Mouse (Mus musculus): ENCODE measurements around the gene Unc13a. TPM values are rescaled to one million over a fixed set of nuclear protein-coding genes. Genes with fewer than 3 reads are reported as not detected.

Unc13a gene
- polyA plus RNA-seq, 1 experiment from 2014 or later: 8.4 TPM

GRCm38 (mm10) chr8:71681369-71681915 is 9.9 kb upstream of the Unc13a start:
- DNase-seq (ENCODE audit: low spot score): no peak
- H3K27ac ChIP-seq: no peak overlapping the region
- H3K4me3 ChIP-seq: no peak overlapping the region
- H3K36me3 ChIP-seq: no peaks in the 10 kb centered on the region
- WGBS: 3% methylated on average over 18 of the region's 18 CpGs
- H3K4me1 ChIP-seq (replicated peaks): peaks cover 38% of the 10 kb centered on the region
- H3K9me3 ChIP-seq: no peaks in the 10 kb centered on the region
- H3K27me3 ChIP-seq (ENCODE audit: insufficient read depth, poor library complexity, severe bottlenecking): peaks cover 100% of the 10 kb centered on the region

GRCm38 (mm10) chr8:71680471-71680870 is 8.9 kb upstream of the Unc13a start:
- WGBS: 4% methylated on average over 21 of the region's 21 CpGs
- Histone ChIP-seq H3K4me3 (peak overlapping the region; percentile 29), H3K27ac (no peak overlapping the region), H3K27me3 (ENCODE audit: insufficient read depth, poor library complexity, severe bottlenecking) (peaks cover 100% of the 10 kb centered on the region), H3K4me1 (replicated peaks) (peaks cover 37% of the 10 kb centered on the region), H3K36me3 (no peaks in the 10 kb centered on the region), H3K9me3 (no peaks in the 10 kb centered on the region)
- DNase-seq (ENCODE audit: low spot score): no peak

GRCm38 (mm10) chr8:71679550-71680168 is 8.1 kb upstream of the Unc13a start:
- H3K27me3 ChIP-seq (ENCODE audit: insufficient read depth, poor library complexity, severe bottlenecking): peaks cover 100% of the 10 kb centered on the region
- no peak overlapping the region for H3K27ac ChIP-seq
- 3% methylated on average over 46 of the region's 46 CpGs for WGBS
- DNase-seq (ENCODE audit: low spot score): no peak
- no peaks in the 10 kb centered on the region for H3K9me3 ChIP-seq
- H3K4me3 ChIP-seq: peak overlapping the region; percentile 38
- H3K4me1 ChIP-seq (replicated peaks): peaks cover 34% of the 10 kb centered on the region
- no peaks in the 10 kb centered on the region for H3K36me3 ChIP-seq

DNA sequence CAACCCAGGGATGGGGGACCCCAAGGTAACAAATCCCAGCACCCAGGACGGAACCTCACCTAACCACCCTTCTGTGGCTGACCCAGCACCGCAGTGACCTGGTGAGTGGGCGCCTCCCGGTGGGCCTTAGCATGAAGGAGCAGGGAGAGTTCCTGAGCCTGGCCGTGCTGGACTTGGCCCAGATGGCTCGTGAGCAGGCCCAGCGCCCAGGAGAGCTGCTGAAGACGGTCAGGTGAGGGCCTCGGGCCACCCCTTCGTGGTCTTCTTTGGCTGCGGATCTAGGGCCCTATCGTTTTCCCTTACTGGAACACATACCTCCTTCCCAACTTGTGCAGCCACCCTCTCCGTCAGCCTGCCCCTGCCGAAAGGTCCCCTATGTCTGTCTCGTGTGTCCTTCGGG is 7.6 kb upstream of the Unc13a start:
- WGBS: 10% methylated on average over 16 of the region's 16 CpGs
- no peak for DNase-seq (ENCODE audit: low spot score)
- H3K4me3 ChIP-seq: peak overlapping the region; percentile 38
- H3K4me1 ChIP-seq (replicated peaks): peaks cover 34% of the 10 kb centered on the region
- H3K36me3 ChIP-seq: no peaks in the 10 kb centered on the region
- no peak overlapping the region for H3K27ac ChIP-seq
- no peaks in the 10 kb centered on the region for H3K9me3 ChIP-seq
- H3K27me3 ChIP-seq (ENCODE audit: insufficient read depth, poor library complexity, severe bottlenecking): peaks cover 97% of the 10 kb centered on the region

- peaks cover 94% of the 10 kb centered on the region for H3K27me3 ChIP-seq (ENCODE audit: insufficient read depth, poor library complexity, severe bottlenecking)
- no peaks in the 10 kb centered on the region for H3K36me3 ChIP-seq
- WGBS: 53% methylated on average over 4 of the region's 4 CpGs
- H3K4me1 ChIP-seq (replicated peaks): peaks cover 34% of the 10 kb centered on the region
- no peak for DNase-seq (ENCODE audit: low spot score)
- H3K4me3 ChIP-seq: no peak overlapping the region
- no peak overlapping the region for H3K27ac ChIP-seq
- no peaks in the 10 kb centered on the region for H3K9me3 ChIP-seq
These were observed 6.7 kb upstream of the Unc13a start for GRCm38 (mm10) chr8:71678216-71678615.

GRCm38 (mm10) chr8:71677555-71677954 is 6.0 kb upstream of the Unc13a start:
- Histone ChIP-seq H3K4me3 (no peak overlapping the region), H3K27ac (no peak overlapping the region), H3K9me3 (no peaks in the 10 kb centered on the region), H3K4me1 (replicated peaks) (peaks cover 34% of the 10 kb centered on the region), H3K27me3 (ENCODE audit: insufficient read depth, poor library complexity, severe bottlenecking) (peaks cover 94% of the 10 kb centered on the region), H3K36me3 (no peaks in the 10 kb centered on the region)
- no peak for DNase-seq (ENCODE audit: low spot score)

- peak overlapping the region; percentile 58 for H3K4me3 ChIP-seq
- H3K9me3 ChIP-seq: no peaks in the 10 kb centered on the region
- 49% methylated on average over 9 of the region's 9 CpGs for WGBS
- 0 out of 2 replicates have a peak overlapping the region, but pooled peaks have one; percentile 73 for H3K27ac ChIP-seq
- H3K36me3 ChIP-seq: no peaks in the 10 kb centered on the region
- no peak for DNase-seq (ENCODE audit: low spot score)
- H3K27me3 ChIP-seq (ENCODE audit: insufficient read depth, poor library complexity, severe bottlenecking): peaks cover 92% of the 10 kb centered on the region
- H3K4me1 ChIP-seq (replicated peaks): peaks cover 38% of the 10 kb centered on the region
These were observed 5.2 kb upstream of the Unc13a start for GRCm38 (mm10) chr8:71676803-71677202.

DNA sequence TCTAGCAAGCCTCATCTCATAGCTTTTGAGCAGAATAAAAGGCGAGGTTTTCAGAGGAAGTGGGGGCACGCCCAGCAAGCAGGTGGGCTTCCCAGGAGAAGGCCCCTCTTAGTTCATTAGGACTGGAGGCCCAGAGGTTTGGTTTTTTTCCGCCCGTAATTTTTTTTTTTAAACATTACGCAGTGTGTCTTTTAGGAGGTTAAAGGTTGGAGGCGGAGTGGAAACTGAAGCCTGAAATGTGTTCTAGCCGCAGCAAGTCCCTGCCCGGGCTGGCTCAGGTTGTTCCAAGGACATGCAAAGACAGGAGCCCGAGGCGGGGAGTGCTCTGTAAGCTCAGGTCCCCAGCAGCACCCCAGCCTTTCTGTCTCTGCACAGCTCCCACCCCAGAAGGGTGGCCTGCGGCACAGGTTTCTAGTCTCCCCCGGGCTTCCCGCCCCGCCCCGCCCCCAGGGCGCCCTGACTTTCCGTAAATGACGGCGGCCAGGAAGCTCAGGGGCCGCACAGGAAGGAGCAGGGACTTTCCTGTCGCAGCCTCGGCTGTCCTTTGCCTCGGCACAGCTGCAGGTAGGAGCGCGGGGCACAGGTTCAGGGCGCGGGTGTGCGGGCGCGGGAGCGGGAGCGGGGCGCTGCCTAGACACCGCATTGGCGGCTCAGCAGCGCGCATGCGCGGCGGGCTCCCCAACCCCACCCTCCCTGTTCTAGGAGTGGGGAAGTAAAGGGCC is 4.6 kb upstream of the Unc13a start, which contains the start of gene Jak3:
Gene Jak3, plus strand, starts transcription at position 277 of the 722 bp plus-strand sequence.
- Histone ChIP-seq H3K4me3 (peak within 1 kb of the TSS; percentile 58), H3K36me3 (no peaks in the 10 kb centered on the region), H3K4me1 (replicated peaks) (peaks cover 38% of the 10 kb centered on the region), H3K27ac (peak within 1 kb of the TSS; percentile 73), H3K9me3 (no peaks in the 10 kb centered on the region), H3K27me3 (ENCODE audit: insufficient read depth, poor library complexity, severe bottlenecking) (peaks cover 88% of the 10 kb centered on the region)
- no peak for DNase-seq (ENCODE audit: low spot score)
- 3% methylated on average over 40 of the region's 40 CpGs for WGBS

DNA sequence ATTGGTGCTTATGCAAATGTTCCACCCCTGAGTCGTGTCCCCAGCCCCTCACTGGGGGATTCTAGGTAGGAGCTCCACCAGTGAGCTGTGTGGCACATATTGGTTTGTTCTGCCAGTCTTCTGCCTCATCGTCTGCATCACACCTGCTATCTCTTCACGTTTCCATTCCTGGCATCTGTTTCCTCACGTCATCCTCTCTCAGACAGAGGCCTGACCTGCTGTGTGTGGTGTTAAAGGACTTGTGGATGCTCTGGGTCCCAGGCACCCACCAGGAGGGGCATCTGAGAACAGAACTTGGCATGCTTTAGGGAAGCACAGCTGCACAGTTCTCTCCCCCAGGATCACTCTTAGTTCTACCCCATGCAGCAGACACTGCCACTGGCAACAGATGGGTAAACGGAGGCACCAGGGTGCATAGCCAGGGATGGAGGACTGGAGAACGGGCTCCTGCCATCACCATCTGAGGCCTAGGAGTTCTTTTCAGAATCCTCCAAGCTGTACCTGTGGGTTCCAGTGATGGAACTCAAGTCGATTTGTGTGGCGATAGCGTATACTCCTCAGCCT is 4.0 kb upstream of the Unc13a start:
- DNase-seq (ENCODE audit: low spot score): no peak
- WGBS: 30% methylated on average over 9 of the region's 9 CpGs
- Histone ChIP-seq H3K4me3 (peak overlapping the region; percentile 58), H3K4me1 (replicated peaks) (peaks cover 42% of the 10 kb centered on the region), H3K9me3 (no peaks in the 10 kb centered on the region), H3K27ac (no peak overlapping the region), H3K27me3 (ENCODE audit: insufficient read depth, poor library complexity, severe bottlenecking) (peaks cover 88% of the 10 kb centered on the region), H3K36me3 (no peaks in the 10 kb centered on the region)

DNA sequence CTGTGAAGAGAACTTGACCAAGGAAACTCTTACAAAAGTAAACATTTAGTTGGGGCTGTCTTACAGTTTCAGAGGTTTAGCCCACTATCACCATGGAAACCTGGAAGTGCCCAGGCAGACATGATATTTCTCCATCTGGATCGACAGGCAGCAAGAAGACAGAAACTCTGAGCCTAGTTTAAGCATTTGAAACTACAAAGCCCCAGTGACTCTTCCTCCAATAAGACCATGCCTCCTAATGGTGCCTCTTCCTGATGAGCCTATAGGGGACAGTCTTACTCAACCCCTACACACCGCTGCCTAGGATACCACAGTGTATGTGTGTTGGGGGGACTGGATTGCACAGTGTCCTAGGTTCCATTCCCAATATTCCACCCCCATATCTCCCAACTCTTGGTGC is 2.5 kb upstream of the Unc13a start:
- H3K4me1 ChIP-seq (replicated peaks): peaks cover 38% of the 10 kb centered on the region
- H3K36me3 ChIP-seq: no peaks in the 10 kb centered on the region
- no peak overlapping the region for H3K4me3 ChIP-seq
- DNase-seq (ENCODE audit: low spot score): no peak
- no peak overlapping the region for H3K27ac ChIP-seq
- H3K27me3 ChIP-seq (ENCODE audit: insufficient read depth, poor library complexity, severe bottlenecking): peaks cover 88% of the 10 kb centered on the region
- no peaks in the 10 kb centered on the region for H3K9me3 ChIP-seq
- WGBS: 74% methylated on average over 2 of the region's 2 CpGs

DNA sequence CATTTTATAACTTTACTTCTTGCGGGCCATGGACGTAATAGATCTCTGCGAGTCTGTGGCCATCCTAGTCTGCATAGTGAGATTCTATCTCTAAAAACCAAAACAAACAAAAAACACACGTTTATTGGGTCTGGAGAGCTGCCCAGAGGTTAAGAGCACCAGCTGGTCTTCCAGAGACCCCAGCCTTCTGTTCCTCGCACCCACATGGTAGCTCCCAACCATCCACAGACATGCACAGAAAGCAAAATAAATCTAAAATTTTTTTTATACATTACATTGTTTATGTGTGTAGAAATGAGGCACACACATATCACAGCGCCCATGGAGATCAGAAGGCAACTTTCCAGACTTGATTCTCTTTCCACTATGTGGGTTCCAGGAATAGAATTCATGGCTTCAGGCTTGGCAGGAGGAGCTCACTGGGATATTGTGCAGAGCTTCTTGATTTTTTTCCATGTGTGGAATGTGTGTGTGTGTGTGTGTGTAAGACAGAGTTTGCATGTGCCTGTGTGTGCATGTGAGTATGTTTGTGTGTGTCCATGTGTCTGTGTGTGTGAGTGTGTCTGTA is 695 bp upstream of the Unc13a start:
- H3K27ac ChIP-seq: peak overlapping the region; percentile 77
- peaks cover 88% of the 10 kb centered on the region for H3K27me3 ChIP-seq (ENCODE audit: insufficient read depth, poor library complexity, severe bottlenecking)
- 63% methylated on average over 6 of the region's 6 CpGs for WGBS
- DNase-seq (ENCODE audit: low spot score): no peak
- no peaks in the 10 kb centered on the region for H3K9me3 ChIP-seq
- no peaks in the 10 kb centered on the region for H3K36me3 ChIP-seq
- H3K4me3 ChIP-seq: peak overlapping the region; percentile 68
- H3K4me1 ChIP-seq (replicated peaks): peaks cover 54% of the 10 kb centered on the region

DNA sequence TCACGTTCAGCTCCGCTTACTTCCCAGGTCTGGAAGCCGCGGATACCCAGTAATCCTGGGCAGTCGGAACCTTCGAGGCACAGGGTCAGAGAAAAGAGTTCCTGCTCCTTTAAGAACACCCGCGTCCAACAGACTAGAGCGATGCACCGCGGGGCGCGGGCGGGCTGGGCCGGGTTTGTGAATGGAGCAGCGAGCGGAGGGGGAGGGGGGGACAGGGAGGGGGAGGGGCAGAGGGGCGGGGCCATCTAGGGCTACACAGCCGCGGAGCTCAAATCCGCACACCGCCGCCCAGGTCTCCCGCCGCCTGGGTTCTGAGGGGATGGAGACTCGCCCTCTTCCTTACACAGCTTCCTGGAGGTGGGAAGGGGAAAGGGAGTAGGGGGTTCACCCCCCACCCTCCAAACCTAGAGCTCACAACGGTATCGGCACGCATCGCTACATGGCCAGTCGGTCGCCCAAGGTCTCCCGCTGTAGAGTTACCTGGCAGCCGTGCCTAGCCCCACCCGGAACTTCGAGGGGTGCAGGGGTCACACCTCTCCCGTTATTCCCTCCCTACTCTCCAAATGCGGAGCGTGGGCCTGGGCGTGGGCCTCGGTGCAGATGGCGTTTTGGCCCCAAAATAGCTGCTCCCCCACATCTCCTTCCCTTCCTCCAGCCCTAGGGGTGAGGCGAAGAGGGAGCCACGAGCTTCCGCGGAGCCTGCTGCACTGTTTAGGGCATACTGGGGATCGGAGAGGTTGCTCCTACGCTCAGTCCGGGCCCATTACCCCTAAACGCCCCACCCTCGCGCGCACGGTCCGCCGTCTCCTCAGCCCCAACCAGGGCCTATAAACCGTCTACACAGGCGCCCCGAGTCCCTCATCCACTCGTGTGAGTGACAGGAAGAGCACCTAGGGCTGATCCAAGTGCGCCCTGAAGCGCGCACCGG is 672 bp downstream of the Unc13a start:
- Histone ChIP-seq H3K4me1 (replicated peaks) (peaks cover 61% of the 10 kb centered on the region), H3K27me3 (ENCODE audit: insufficient read depth, poor library complexity, severe bottlenecking) (peaks cover 88% of the 10 kb centered on the region), H3K4me3 (peak overlapping the region; percentile 68), H3K27ac (peak overlapping the region; percentile 77), H3K9me3 (no peaks in the 10 kb centered on the region), H3K36me3 (no peaks in the 10 kb centered on the region)
- DNase-seq (ENCODE audit: low spot score): peak; percentile 83
- under 1% methylated on average over 64 of the region's 64 CpGs for WGBS
